Mouse (Mus musculus) layer of hippocampus, adult 2 months (tissue): Measurements from ENCODE around the gene Pofut1. TPM values are rescaled to one million over a fixed set of nuclear protein-coding genes. Genes with fewer than 3 reads are reported as not detected.

Experiments
- DNase-seq, 2 experiments: peaks; one replicate each; pipeline ENCODE4 v3.0.0; 2022; ENCODE audit warnings: low spot score in 2 of 2
- H3K27ac ChIP-seq: fragments of 200-600 bp; 2 replicates; pipeline ENCODE4 v1.8.1; 2022
- H3K4me3 ChIP-seq: fragments of 200-600 bp; 2 replicates; pipeline ENCODE4 v1.8.1; 2022; ENCODE audit warnings: mild to moderate bottlenecking
- CTCF ChIP-seq: fragments of 200-600 bp; conservative IDR thresholded peaks from 2 replicates; pipeline ENCODE4 v1.8.1; 2022; ENCODE audit warnings: antibody characterized with exemption, mild to moderate bottlenecking, moderate library complexity
- long read RNA-seq, 2 experiments: library from polyadenylated mRNA; stranded (forward); transcript quantifications; one replicate each; pipeline ENCODE4 v2.0.0; 2021; ENCODE audit warnings: borderline mapping rate in 2 of 2
- total RNA-seq, 2 experiments: library from RNA; stranded (reverse); gene quantifications; 2 replicates each; pipeline ENCODE4 v1.2.3; 2021

The Pofut1 gene
- 10 to 100 TPM; 16.6 to 19.4 TPM for total RNA-seq
- long read RNA-seq, experiment 1, full-length matches to known transcripts = 6 of 12 reads
- long read RNA-seq, experiment 1, partial matches to known transcripts = 0 of 12 reads
- long read RNA-seq, experiment 1, other reads (novel, unspliced or antisense) = 6 of 12 reads
- long read RNA-seq, experiment 2, full-length matches to known transcripts = 6 of 8 reads
- long read RNA-seq, experiment 2, partial matches to known transcripts = 0 of 8 reads
- long read RNA-seq, experiment 2, other reads (novel, unspliced or antisense) = 2 of 8 reads

DNA sequence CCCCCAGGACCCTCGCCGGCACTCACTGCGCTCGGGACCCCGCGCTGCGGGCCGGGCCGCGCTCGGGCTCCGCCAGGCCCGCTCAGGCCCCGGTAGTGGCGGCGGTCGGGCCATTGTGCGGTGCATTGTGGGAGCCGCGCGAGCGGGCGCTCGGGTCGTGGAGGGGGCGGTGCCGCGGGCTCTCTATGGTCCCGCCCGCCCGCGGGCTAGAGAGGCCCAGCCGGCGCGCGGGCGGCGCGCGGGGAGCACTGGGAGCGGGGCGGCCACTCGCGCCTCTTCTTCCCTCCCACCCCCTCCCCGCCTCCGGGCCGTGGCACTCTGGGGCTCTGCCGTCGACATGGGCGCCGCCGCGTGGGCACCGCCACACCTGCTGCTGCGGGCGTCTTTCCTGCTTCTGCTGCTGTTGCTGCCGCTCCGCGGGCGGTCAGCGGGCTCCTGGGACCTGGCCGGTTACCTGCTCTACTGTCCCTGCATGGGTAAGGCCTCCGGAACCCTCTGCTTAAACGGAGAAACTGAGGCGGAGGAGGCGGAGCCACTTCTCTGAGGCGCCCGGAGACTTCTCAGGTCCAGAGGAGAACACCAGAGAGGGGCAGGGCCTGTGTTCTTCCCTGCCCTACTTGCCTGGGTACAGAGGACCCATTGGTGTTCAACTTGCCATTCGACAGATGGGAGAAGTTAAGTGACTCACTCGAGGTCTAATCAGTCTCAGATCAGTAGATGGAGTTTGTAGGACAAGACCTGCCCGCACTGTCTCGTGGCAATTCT lies at the start of gene Pofut1, which contains the start of gene Plagl2:
Pofut1 (plus strand) TSS at position 284 of the 765 bp plus-strand sequence.
Plagl2 (minus strand) TSS at position 177 of the 765 bp plus-strand sequence.
- TF ChIP-seq CTCF = peak; percentile 56
- peak within 1 kb of the TSS; percentile 93 for H3K27ac ChIP-seq
- H3K4me3 ChIP-seq = peak within 1 kb of the TSS; percentile 89
- DNase-seq = peak; percentile 86 to 88

GRCm38 (mm10) chr2:153194255-153194654 lies 47.1 kb upstream of the Pofut1 start:
- Histone ChIP-seq H3K27ac (no peak overlapping the region), H3K4me3 (no peak overlapping the region)
- no peak for DNase-seq
- no peak for TF ChIP-seq CTCF

- Histone ChIP-seq H3K4me3 (no peak overlapping the region), H3K27ac (no peak overlapping the region)
- no peak for DNase-seq
- no peak for TF ChIP-seq CTCF
Observed at GRCm38 (mm10) chr2:153198485-153198884, 42.8 kb upstream of the Pofut1 start.

GRCm38 (mm10) chr2:153199114-153199513 lies 42.2 kb upstream of the Pofut1 start:
- Histone ChIP-seq H3K4me3 (no peak overlapping the region), H3K27ac (no peak overlapping the region)
- no peak for DNase-seq
- TF ChIP-seq CTCF = no peak

DNA sequence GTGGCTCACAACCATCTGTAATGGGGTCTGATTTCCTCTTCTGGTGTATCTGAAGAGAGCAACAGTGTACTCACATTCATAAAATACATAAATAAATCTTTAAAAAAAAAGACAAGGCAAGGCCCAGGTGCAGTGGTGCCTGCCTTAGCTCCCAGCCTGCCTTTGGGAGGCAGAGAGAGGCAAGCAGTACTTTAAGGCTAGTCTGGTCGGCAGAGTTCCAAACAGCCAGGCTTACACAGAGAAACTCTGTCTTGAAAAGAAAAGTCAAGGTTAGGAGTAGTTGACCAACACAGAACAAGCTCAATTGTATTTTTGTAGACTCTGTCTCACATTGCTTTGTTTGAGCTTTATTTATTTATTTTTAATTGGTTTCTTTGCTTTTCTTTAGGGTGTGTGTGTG lies 38.6 kb upstream of the Pofut1 start:
- H3K27ac ChIP-seq = no peak overlapping the region
- no peak for DNase-seq
- no peak for TF ChIP-seq CTCF
- no peak overlapping the region for H3K4me3 ChIP-seq

- TF ChIP-seq CTCF = no peak
- DNase-seq = no peak
- H3K27ac ChIP-seq = no peak overlapping the region
- no peak overlapping the region for H3K4me3 ChIP-seq
Observed at GRCm38 (mm10) chr2:153208149-153208548, 33.2 kb upstream of the Pofut1 start.

DNA sequence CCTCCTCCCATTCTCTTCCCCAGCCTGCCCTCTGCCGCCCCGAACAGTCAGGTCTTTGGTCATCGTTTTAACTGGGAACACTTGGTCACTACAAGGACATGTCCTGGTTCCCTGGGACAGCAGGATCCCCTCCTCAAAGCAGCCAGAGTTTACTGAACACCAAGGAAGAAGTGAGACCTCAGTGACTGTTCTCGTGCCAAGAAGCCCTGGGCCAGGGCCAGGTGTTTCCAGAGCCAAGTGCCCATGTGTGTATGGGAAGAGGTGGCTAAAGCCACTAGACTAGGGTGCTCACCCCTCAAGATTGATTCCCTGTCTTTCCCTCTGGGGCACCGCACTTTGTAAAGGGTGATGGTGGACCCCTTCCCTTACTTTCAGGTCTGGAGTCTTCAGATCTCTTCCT lies 32.0 kb upstream of the Pofut1 start:
- Histone ChIP-seq H3K27ac (no peak overlapping the region), H3K4me3 (no peak overlapping the region)
- no peak for TF ChIP-seq CTCF
- DNase-seq = no peak

DNA sequence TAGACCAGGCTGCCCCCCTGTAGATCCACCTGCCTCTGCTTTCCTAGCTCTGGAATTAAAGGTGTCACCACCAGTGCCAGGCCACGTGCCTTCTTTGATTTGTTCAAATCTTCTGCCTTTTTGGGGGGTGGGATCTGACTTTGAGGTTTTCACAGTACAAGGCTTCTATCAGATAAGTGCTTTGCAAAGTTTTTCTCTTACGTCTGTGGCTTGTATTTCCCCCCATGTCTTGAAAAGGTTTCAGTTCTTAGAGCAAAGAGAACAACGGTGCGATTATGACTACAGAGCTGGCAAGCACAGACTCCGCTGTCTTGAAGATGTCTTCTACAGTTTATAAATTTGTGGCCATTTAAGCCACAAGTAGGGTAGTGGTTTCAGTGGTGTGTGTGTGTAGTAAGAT lies 29.9 kb upstream of the Pofut1 start:
- no peak for DNase-seq
- no peak overlapping the region for H3K27ac ChIP-seq
- TF ChIP-seq CTCF = no peak
- H3K4me3 ChIP-seq = no peak overlapping the region

DNA sequence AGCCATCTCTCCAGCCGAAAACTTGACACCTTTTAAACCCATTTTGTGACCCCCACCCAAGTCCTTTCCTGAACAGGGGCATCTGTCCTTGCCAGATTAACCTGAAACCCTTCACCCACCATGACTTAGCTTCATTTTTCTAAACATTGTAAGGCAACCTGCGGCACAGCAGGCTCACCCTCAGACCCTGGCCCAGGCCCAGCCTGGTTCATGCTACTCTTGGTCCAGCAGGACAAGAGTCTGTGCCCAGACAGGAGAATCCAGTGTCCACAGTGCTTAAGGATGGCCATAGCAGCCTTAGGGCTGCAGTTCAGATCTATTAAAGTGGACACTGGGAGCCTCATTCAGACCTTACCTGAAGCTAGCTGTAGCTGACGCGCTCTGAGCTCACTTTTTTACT lies 28.0 kb upstream of the Pofut1 start:
- Histone ChIP-seq H3K27ac (no peak overlapping the region), H3K4me3 (no peak overlapping the region)
- DNase-seq = no peak
- TF ChIP-seq CTCF = no peak

DNA sequence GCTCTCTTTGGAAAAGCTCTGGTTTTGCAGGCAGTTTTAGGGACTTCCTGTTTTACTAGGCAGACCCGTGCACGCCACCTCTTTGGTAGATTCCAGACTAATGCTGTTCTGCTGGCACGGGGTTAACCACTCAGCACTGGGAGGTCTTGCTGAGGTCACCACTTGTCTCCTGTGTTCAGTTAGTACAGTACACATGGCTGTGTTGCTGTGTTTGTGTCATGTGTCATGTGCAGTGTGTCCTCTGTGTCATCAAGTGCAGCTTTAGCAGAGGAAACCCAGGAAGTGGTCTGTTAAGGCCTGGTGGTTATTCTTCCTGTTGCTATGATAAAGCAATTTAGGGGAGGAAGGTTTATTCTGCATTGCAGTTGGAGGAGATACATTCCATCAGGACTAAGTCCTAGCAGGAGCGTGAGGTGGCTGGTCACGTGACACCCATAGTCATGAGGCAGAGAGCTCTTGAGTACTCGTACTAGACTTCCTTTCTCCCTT lies 26.5 kb upstream of the Pofut1 start:
- DNase-seq = no peak
- TF ChIP-seq CTCF = no peak
- Histone ChIP-seq H3K27ac (no peak overlapping the region), H3K4me3 (no peak overlapping the region)

- no peak for TF ChIP-seq CTCF
- no peak for DNase-seq
- Histone ChIP-seq H3K27ac (no peak overlapping the region), H3K4me3 (no peak overlapping the region)
Observed at GRCm38 (mm10) chr2:153215421-153215820, 25.9 kb upstream of the Pofut1 start.

DNA sequence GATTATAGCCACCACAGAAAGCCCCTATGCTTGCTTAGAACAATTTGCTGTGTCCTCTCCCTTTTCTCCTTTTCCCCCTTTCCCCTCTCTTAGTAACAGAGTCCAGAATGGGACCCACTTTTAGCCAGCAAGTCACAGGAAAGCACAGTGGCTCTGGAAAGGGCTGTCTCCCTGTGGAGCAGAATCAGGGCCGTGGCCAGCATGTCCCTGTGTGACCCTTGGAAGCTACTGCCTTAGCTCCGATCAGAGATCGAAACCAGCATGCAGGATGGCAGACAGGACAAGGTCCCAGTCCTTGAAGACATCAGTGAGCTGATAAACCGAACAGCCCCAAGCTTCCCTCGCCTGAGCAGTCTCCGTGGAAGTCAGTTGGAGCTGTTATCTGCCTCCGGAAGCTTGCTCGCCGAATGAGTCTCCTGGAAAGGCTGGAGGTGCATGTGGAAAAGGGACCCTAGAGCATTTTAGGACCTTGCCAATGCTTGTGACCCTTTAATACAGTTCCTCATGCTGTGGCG lies 23.4 kb upstream of the Pofut1 start:
- no peak for TF ChIP-seq CTCF
- Histone ChIP-seq H3K27ac (no peak overlapping the region), H3K4me3 (no peak overlapping the region)
- DNase-seq = no peak

DNA sequence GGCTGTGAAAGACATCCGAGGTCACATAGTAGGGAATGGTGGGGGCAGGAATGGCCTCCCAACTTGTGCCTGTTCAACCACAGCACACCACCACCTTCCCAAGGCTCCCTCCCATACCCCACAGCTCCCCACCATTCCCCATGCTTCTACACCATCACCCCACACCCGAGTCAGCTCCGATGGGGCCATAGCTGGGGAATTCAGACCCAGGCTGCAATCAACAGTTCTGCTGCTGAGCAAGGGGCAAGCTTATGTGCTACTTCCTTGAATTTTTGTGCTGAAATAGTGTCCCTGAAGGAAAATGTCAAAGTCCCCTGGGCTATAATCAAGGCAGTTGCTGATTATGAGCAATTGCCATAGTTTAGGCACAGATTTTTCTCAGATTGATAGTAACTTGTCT lies 22.8 kb upstream of the Pofut1 start:
- no peak overlapping the region for H3K27ac ChIP-seq
- DNase-seq = no peak
- TF ChIP-seq CTCF = no peak
- no peak overlapping the region for H3K4me3 ChIP-seq

GRCm38 (mm10) chr2:153221620-153222019 lies 19.7 kb upstream of the Pofut1 start:
- Histone ChIP-seq H3K4me3 (no peak overlapping the region), H3K27ac (no peak overlapping the region)
- TF ChIP-seq CTCF = no peak
- no peak for DNase-seq
